Mouse (Mus musculus): ENCODE measurements around the gene Unc13a.

Gene Unc13a

GRCm38 (mm10) chr8:71665331-71666130 is 6.0 kb downstream of the Unc13a start:
- DNase-seq, result peak; percentile 70

- DNase-seq, result peak; percentile 91
Measured at GRCm38 (mm10) chr8:71660325-71661120, 11.0 kb downstream of the Unc13a start.

GRCm38 (mm10) chr8:71659751-71660150 is 11.8 kb downstream of the Unc13a start:
- DNase-seq, result no peak

GRCm38 (mm10) chr8:71658515-71659049 is 13.0 kb downstream of the Unc13a start:
- no peak for DNase-seq

DNA sequence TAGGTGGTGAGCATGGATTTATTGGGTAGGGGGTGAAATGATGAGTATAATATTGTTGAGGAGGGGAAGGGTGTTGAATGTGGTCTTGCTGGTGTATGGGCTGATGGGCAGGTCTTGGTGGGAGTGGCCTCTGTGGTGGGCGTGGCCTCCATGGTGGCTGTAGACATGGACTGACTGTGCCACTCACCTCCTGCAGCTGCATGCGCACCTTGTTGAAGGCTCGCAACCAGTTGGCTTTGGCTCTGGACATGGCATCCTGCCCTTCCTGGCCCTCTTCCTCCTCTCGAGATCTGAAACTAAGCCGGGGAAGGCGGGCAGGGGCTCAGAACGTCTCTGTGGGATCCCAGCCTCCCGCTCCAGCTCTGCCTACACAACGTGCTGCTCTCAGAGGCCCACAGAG is 13.7 kb downstream of the Unc13a start:
- no peak for DNase-seq

DNA sequence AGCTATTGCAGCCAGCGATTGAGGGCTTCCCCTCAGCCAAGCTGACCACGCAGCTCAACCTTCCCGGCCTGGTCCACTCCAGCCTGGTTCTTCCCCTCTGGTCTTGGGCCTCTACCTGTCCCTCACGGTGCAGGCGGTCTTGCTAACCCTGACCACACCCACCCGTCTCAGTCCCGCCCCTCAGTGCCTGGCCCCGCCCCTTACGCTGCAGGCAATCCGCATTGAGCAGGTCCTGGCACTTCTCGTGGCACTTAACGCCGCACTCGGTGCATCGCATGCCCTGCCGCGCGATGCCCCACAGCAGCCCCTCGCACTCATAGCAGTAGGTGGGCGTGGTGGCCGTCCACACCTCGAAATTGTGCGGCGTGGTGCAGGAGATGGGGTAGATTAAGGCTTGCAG is 17.0 kb downstream of the Unc13a start:
- DNase-seq, result peak; percentile 46

DNA sequence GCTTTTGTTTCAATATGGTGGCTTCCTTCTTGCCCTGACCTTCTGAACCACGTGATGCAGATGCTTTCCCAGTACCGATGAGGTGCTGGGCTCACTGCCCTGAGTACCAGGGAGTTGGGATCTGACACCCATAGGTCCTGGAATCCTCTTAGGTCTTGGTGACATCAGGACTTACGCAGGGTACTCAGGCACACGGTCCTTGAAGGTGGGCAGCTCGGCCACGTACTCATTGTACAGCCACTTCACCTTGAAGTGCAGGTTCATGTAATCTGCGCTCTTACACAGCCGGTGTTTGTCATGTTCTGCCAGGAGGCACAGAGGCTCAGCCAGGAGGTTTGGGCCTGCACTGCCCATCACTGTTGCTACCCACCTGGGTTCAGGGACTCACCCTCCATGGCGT is 26.0 kb downstream of the Unc13a start:
- no peak for DNase-seq

DNA sequence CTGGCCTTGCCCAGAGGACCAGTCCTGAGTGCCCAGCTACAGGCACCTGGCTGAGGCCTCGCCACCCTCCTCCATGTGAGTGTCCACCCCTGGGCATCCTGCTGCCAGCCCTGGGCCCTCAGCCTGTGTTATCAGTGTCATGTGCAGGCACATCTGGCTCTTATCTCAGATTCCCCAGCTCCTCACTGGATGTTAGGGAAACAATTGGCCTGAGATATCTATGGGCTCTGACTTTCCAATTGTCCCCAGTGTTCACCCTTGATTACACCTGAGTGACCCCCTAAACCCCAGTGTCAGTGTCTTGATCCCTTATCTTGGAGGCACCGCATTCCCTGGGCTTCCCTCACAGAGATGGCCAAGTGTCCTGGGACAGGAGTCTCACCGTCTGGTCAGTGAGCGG is 32.2 kb downstream of the Unc13a start:
- DNase-seq, result no peak

DNA sequence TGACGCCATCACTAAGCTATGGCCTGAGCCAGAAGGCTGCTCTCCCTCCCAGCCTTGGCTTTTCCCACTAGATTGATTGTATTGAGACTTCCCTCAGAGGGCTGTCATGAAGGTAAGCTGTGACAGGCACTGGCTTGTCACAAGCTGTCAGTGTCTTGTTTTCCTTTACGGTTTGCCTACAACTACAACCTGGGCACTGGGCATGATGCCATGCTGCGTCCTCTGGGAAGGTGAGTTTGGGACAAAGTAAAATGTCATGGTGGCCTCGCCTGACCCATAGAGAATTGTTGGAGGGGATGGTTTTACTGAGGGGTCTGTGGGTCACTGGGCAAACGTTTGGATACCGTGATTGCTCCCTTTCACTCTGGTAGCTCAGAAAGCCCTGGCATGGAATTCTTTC is 33.2 kb downstream of the Unc13a start:
- no peak for DNase-seq

DNA sequence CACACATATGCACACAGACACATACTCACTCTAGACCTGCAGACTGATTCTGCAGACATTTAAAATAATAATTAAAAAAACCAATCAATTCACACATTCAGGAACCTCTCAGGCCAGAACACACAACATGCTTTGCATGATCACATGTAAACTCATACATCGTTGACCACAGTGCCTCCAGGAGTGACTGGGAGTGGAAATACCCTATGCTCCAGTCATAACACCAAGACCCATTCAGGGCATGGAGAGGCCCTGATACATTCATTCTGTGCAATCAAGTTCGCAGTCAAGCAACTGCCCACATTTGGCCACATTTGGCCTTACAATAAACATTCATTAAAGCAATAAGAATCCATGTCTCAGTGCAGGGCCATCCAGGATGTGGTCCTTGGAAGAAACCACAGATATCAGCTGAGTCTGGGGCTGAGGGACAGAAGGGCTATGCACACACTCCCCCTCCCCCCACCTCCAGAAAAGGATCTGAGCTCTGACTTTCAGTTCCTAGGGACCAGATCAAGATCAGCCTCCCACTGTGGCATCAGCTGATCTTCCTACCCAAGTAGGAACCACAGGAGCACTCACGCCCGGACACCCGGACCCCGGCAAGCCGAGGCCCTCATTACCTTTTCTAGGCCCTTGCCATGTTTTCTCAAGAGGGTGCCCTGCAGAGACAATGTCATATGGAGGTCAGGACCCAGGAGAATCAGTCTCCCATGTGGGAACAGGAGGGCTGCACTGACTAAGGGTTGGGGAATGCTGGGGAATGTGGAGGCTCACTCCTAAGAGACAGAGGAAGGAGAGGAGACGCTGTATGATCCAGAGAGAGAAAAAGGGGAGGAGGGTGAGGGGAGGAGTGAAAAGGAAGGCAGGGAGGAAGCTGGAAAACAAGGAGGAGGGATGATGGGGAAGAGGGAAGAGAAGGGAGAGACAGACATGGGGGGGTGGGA is 34.1 kb downstream of the Unc13a start:
- no peak for DNase-seq

DNA sequence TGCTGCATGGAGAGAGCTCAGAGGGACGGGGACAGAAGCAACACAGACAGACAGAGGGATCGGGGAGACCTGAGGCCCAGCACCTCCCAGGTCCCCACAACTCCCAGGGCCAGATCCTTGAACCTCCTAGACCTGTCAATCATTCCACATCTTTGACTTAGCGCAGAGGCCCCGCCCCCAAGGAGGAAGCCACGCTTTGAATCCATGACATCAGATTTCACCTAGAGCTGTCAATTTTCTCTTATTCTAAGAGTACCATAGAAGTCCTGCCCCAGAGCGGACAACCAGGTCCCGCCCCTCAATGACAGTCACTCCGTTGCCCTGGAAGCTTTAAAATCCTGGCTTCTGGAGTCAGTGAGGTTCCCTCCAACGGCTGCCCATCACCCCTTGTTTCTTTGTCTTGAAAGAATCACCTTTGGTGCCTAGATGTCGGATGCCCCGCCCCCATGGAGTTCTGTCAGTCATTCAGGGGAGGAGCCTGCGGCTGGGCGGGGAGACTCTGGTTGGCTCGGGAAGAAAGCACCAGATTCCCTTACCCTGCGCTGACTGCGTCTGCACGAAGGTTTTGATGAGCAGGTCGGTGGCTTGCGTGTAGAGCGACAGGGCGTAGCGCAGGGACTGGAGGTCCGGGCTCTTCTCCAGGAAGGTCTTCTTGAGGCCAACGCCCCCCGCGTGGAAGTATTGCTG is 37.4 kb downstream of the Unc13a start:
- peak; percentile 84 for DNase-seq

DNA sequence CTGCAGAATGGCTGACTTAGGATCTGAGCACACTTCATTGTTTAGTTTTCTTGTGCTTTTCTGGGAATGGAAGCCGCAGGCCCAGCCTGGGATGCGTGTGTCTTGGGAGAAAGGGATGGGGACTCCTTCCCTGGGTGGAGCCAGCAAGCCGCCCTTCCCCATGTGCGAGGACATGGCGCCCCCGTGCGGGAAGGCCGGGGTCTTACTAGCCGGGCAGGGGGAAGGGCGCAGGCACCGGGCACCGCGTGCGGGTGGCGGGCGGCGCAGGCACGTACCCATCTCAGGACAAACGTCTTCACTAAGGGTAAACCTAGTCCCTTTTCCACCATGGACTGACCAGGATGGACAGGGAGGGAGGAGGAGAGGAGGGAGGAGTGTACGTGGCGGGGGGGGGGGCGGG is 38.4 kb downstream of the Unc13a start:
- DNase-seq, result peak; percentile 72

- peak; percentile 42 for DNase-seq
Measured at GRCm38 (mm10) chr8:71631897-71632296, 39.7 kb downstream of the Unc13a start.

- no peak for DNase-seq
Measured at GRCm38 (mm10) chr8:71630761-71631160, 40.8 kb downstream of the Unc13a start.

DNA sequence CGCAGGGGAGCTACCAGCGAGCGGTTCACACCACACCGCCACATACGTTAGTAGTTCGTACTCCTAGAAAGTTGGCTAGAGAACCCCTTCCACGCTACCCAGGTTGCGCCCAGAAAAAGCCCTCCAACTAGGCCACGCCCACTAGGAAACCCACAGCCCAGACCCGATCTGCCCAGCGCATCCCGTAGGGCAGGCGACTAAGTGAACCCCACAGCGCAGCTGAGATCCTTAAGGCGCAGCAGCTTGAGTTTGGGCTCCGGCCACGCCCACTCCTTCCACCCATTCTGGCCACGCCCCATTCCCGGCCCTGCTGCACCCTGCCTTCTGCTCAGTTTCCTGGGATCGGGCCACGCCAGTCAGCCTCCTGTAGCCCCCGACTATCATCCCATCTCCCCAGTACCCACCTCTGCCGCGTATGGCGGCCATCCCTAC is 41.8 kb downstream of the Unc13a start:
- peak; percentile 69 for DNase-seq

DNA sequence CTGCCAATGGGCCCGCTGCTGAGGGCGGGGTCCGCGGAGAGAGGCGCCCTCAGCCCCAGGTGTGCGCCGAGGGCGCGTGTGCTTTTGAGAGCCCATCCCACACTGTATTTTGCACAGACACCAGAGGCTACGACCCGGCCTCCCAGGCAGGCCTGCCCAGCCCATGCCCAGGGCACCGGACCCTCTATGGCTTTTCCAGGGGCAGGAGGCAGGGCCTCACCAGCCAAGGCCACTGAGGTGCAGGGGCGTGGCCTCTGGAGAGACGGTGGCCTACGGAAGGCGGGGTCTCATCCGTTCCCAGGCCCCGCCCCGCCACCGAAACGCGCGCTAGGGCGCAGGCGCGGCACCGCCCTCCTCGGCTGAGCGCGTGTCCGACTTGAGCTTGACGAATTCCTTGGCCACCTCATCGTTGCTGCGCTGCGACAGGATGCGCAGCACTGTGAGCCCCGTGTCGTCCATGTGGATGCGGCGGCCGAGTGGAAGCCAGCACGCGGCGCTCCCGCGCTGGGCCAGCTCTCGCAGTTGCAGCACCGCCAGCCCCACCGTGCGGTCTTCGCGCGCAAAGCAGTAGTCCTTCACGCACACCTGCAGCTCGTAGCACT is 42.4 kb downstream of the Unc13a start:
- DNase-seq, result peak; percentile 96

GRCm38 (mm10) chr8:71628396-71629095 is 43.0 kb downstream of the Unc13a start:
- DNase-seq, result peak; percentile 40

DNA sequence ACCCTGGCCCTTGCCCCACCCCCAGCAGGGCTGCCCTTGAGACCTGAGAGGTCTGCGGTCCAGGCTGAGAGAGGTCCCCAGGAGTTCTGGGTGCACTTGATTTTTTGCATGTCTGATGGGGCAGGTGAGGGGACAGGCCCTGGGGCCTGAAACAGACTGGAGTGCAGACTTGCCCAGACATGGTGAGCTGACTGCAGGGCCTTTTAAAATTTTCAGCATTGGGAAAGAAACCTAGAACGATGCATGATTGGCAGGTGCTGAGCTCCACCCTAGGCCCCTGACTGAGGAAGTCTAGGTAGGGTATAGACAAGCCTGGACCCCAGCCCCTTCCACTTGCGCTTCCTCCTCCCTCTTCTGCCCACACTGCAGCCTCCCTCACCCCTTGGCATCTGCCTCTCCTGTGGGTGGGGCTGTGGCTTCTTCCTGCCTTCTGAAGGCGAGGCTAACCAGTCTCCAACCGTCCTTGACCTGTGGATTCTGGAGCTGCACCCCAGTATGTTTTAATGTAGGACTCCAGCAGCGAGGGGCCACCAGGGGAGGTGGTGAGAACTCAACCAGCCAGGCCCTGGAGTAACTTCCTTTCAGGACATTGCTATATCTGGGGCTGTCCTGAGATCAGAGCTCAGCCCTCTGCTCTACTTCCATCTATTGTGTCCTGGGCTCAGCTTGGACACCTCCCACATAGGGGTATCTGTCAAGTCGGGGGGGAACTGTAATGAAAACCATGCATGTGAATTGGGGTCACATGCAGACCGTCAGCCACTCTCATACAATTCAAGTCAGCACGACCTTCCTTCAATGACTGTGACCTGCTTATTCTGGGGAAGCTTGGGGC is 44.1 kb downstream of the Unc13a start:
- peak; percentile 56 for DNase-seq

- DNase-seq, result no peak
Measured at GRCm38 (mm10) chr8:71626753-71627152, 44.8 kb downstream of the Unc13a start.

DNA sequence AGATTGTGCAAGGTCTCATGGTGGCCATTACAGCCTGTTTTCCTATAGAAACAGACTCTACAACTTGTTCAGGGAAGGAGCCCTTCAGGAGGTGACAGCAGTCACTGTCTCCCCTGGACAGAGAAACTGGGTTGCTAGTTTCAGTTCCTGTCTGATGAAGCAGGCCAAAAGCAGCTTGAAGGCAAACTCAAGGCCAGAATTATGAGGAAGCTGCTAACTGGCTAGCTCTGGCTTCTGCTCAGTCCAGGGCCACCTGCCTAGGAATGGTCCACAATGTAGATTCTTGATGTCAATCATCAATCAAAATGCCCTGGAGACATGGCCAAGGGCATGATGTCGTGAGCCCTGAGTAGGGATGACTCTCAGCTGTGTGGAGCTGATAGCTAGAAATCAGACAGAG is 46.5 kb downstream of the Unc13a start:
- peak; percentile 51 for DNase-seq
